ENCODE assay signal across 7 mouse cellular contexts in the genomic region with DNA sequence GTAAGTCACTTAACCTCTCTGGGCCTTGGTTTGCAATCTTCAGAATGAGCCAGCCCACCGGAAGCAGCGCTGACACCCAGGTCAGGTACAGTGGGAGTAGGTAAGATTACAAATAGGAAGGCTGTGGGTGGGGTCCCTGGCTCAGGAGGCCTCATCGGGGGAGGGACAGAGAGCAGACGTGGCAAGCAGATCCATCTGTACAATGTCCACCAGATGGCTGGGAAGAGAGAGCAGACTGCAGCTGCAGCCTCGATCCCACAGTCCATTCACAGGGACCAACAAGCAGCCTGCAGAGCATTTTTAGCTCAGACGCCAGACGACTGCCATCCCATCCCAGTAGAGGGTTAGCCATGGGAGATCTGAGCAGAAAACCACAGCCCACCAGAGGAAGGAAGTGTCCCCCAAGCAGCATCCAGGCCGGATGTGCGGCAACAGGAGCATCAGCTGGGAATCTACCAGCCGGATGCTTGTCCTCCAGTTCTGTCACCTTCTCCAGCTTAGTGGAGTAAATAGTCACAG. TPM values are rescaled to one million over a fixed set of nuclear protein-coding genes. Genes with fewer than 3 reads are reported as not detected.
DNase-seq lines count a peak whose midpoint lies in the region; ATAC-seq lines count a peak whose summit lies in the region.

No protein-coding gene starts in this region.

- peaks cover 31% of the 10 kb centered on the region for H3K36me3 ChIP-seq in forebrain, embryonic 10.5 days (replicated peaks)
- H3K36me3 ChIP-seq in midbrain, embryonic 11.5 days (ENCODE audit: control insufficient read depth, insufficient read depth, low read length): no peaks in the 10 kb centered on the region

- peak overlapping the region; percentile 88 for H3K27ac ChIP-seq in forebrain, embryonic 10.5 days
- peak overlapping the region; percentile 35; the same call in 1 of the 2 replicates for H3K27ac ChIP-seq in midbrain, embryonic 11.5 days (ENCODE audit: low read depth, low read length)

- 66% methylated on average over 10 of the region's 10 CpGs for WGBS in forebrain, embryonic 10.5 days
- WGBS in midbrain, embryonic 11.5 days: 55% methylated on average over 10 of the region's 10 CpGs

- H3K4me1 ChIP-seq in forebrain, embryonic 10.5 days: peaks cover 79% of the 10 kb centered on the region
- H3K4me1 ChIP-seq in midbrain, embryonic 11.5 days (ENCODE audit: control insufficient read depth, insufficient read depth, low read length): peaks cover 47% of the 10 kb centered on the region

- H3K27me3 ChIP-seq in forebrain, embryonic 10.5 days (ENCODE audit: poor library complexity, severe bottlenecking): peaks cover 4% of the 10 kb centered on the region; the same call in 1 of the 2 replicates
- no peaks in the 10 kb centered on the region for H3K27me3 ChIP-seq in midbrain, embryonic 11.5 days (ENCODE audit: control insufficient read depth, insufficient read depth, low read length)

- H3K9me3 ChIP-seq in forebrain, embryonic 10.5 days: no peaks in the 10 kb centered on the region
- H3K9me3 ChIP-seq in midbrain, embryonic 11.5 days (ENCODE audit: control insufficient read depth, low read length): no peaks in the 10 kb centered on the region

- H3K9ac ChIP-seq in midbrain, embryonic 11.5 days (ENCODE audit: low read length): peak overlapping the region; percentile 38; the same call in 1 of the 2 replicates

- ATAC-seq in inflammation-experienced regulatory T-cells, adult 6 months: peak; percentile 36
- ATAC-seq in midbrain, embryonic 11.5 days (ENCODE audit: low FRiP score): no peak

- peak; percentile 70 to 82 for DNase-seq in right cerebral cortex, postnatal 10 days (ENCODE audit: low spot score in 2 of 2)
- no peak for DNase-seq in right cerebral cortex, postnatal 25 days
- no peak for DNase-seq in forebrain, embryonic 10.5 days (ENCODE audit: extremely low spot score, low spot score)
- peak; percentile 87 for DNase-seq in midbrain, embryonic 11.5 days (ENCODE audit: low spot score, missing footprints)
- no peak for DNase-seq in gastrocnemius, postnatal 14 days
- DNase-seq in ovary, postnatal 14 days (ENCODE audit: low spot score): no peak

- intact Hi-C loops in gastrocnemius, postnatal 14 days (cut with DNase I; ENCODE audit: low total_unique reads): loop anchor here (5.0 kb wide), 1 partner anchor 40 kb away; no protein-coding TSS in a partner anchor

- H3K4me2 ChIP-seq in midbrain, embryonic 11.5 days: peak overlapping the region; percentile 84

- H3K4me3 ChIP-seq in forebrain, embryonic 10.5 days: peak overlapping the region; percentile 80
- peak overlapping the region; percentile 68; the same call in 1 of the 2 replicates for H3K4me3 ChIP-seq in midbrain, embryonic 11.5 days (ENCODE audit: low read depth, low read length)

RNA-seq across cellular contexts. Expression of gene Cotl1, which starts 2.7 kb away (rescaled TPM):
- polyA plus RNA-seq in forebrain, embryonic 10.5 days (2016; fragmentation: Nextera tagmentation; extraction: Ambion mirVana): 109 and 114 TPM in 2 replicates
- polyA plus RNA-seq in inflammation-experienced regulatory T-cells, adult 6 months (2017; shearing (Covaris generic)): 100 to 1,000 TPM; 181 to 242 (median 218) TPM
- polyA plus RNA-seq in midbrain, embryonic 11.5 days (2014; fragmentation: Nextera tagmentation; extraction: Ambion mirVana): 411 and 445 TPM in 2 replicates
- total RNA-seq in gastrocnemius, postnatal 14 days (2021): 10 to 100 TPM; 18.3 to 24.5 TPM

RNA-seq across cellular contexts. Expression of gene Klhl36, which starts 24.5 kb away (rescaled TPM):
- 10.8 and 11.1 TPM in 2 replicates for polyA plus RNA-seq in forebrain, embryonic 10.5 days (2016; fragmentation: Nextera tagmentation; extraction: Ambion mirVana)
- 1 to 10 TPM; 6.8 to 8.0 (median 7.1) TPM for polyA plus RNA-seq in inflammation-experienced regulatory T-cells, adult 6 months (2017; shearing (Covaris generic))
- polyA plus RNA-seq in midbrain, embryonic 11.5 days (2014; fragmentation: Nextera tagmentation; extraction: Ambion mirVana): 8.2 and 10.2 TPM in 2 replicates
- 1 to 10 TPM; 2.2 to 2.7 TPM for total RNA-seq in gastrocnemius, postnatal 14 days (2021)

RNA-seq across cellular contexts. Expression of gene Tldc1, which starts 59.4 kb away (rescaled TPM):
- 16.7 and 17.3 TPM in 2 replicates for polyA plus RNA-seq in forebrain, embryonic 10.5 days (2016; fragmentation: Nextera tagmentation; extraction: Ambion mirVana)
- polyA plus RNA-seq in inflammation-experienced regulatory T-cells, adult 6 months (2017; shearing (Covaris generic)): 1 to 10 TPM; 6.1 to 7.4 (median 7.0) TPM
- polyA plus RNA-seq in midbrain, embryonic 11.5 days (2014; fragmentation: Nextera tagmentation; extraction: Ambion mirVana): 6.8 and 7.1 TPM in 2 replicates
- total RNA-seq in gastrocnemius, postnatal 14 days (2021): 1 to 10 TPM; 4.1 to 4.3 TPM

Comparison
In these comparisons a context has a peak if more than half of its experiments do, and no peak if none do; other contexts are left out.
1. DNase-seq: peak in right cerebral cortex, postnatal 10 days (2 of 2) and midbrain, embryonic 11.5 days (single experiment); none in right cerebral cortex, postnatal 25 days (single experiment), forebrain, embryonic 10.5 days (single experiment), gastrocnemius, postnatal 14 days (single experiment) and ovary, postnatal 14 days (single experiment).